Mouse (Mus musculus): ENCODE measurements around the gene Pax2. TPM values are rescaled to one million over a fixed set of nuclear protein-coding genes. Genes with fewer than 3 reads are reported as not detected.

The Pax2 gene
- polyA plus RNA-seq, 1 experiment: not detected

- no peaks in the 10 kb centered on the region for H3K4me1 ChIP-seq (ENCODE audit: control insufficient read depth)
- TF ChIP-seq TAL1 (IDR thresholded peaks at IDR 0.05; ENCODE audit: low read length) (no peak), GATA1 (IDR thresholded peaks at IDR 0.05; ENCODE audit: low read length) (no peak)
- H3K36me3 ChIP-seq (ENCODE audit: control insufficient read depth): no peaks in the 10 kb centered on the region
- no peak overlapping the region for H3K4me3 ChIP-seq (replicated peaks)
- no peaks in the 10 kb centered on the region for H3K9me3 ChIP-seq (ENCODE audit: control insufficient read depth, low read length)
- H3K27me3 ChIP-seq (ENCODE audit: control insufficient read depth): no peaks in the 10 kb centered on the region
Measured at GRCm38 (mm10) chr19:44799156-44799555, 43.3 kb downstream of the Pax2 start.

- H3K4me1 ChIP-seq (ENCODE audit: control insufficient read depth): no peaks in the 10 kb centered on the region
Measured at GRCm38 (mm10) chr19:44800327-44800726, 44.5 kb downstream of the Pax2 start.

GRCm38 (mm10) chr19:44808734-44809133, 52.9 kb downstream of the Pax2 start:
- TF ChIP-seq GATA1 (IDR thresholded peaks at IDR 0.05; ENCODE audit: low read length) (no peak), TAL1 (IDR thresholded peaks at IDR 0.05; ENCODE audit: low read length) (no peak)
- H3K4me3 ChIP-seq (replicated peaks): no peak overlapping the region
- peaks cover 9% of the 10 kb centered on the region; the same call in 1 of the 2 replicates for H3K27me3 ChIP-seq (ENCODE audit: control insufficient read depth)
- H3K4me1 ChIP-seq (ENCODE audit: control insufficient read depth): no peaks in the 10 kb centered on the region
- H3K36me3 ChIP-seq (ENCODE audit: control insufficient read depth): no peaks in the 10 kb centered on the region
- H3K9me3 ChIP-seq (ENCODE audit: control insufficient read depth, low read length): no peaks in the 10 kb centered on the region

More at GRCm38 (mm10) chr19:44800327-44800726, 44.5 kb downstream of the Pax2 start:
- Histone ChIP-seq H3K9me3 (ENCODE audit: control insufficient read depth, low read length) (no peaks in the 10 kb centered on the region), H3K36me3 (ENCODE audit: control insufficient read depth) (no peaks in the 10 kb centered on the region), H3K4me3 (replicated peaks) (no peak overlapping the region), H3K27me3 (ENCODE audit: control insufficient read depth) (no peaks in the 10 kb centered on the region)
- no peak for TF ChIP-seq TAL1 (IDR thresholded peaks at IDR 0.05; ENCODE audit: low read length)
- no peak for TF ChIP-seq GATA1 (IDR thresholded peaks at IDR 0.05; ENCODE audit: low read length)

GRCm38 (mm10) chr19:44812666-44813429, 57.0 kb downstream of the Pax2 start:
- no peaks in the 10 kb centered on the region for H3K36me3 ChIP-seq (ENCODE audit: control insufficient read depth)
- peaks cover 9% of the 10 kb centered on the region; the same call in 1 of the 2 replicates for H3K27me3 ChIP-seq (ENCODE audit: control insufficient read depth)
- H3K9me3 ChIP-seq (ENCODE audit: control insufficient read depth, low read length): no peaks in the 10 kb centered on the region
- TF ChIP-seq TAL1 (IDR thresholded peaks at IDR 0.05; ENCODE audit: low read length) (no peak), GATA1 (IDR thresholded peaks at IDR 0.05; ENCODE audit: low read length) (no peak)
- H3K4me3 ChIP-seq (replicated peaks): no peak overlapping the region
- no peaks in the 10 kb centered on the region for H3K4me1 ChIP-seq (ENCODE audit: control insufficient read depth)

GRCm38 (mm10) chr19:44815111-44815510, 59.3 kb downstream of the Pax2 start:
- Histone ChIP-seq H3K4me1 (ENCODE audit: control insufficient read depth) (no peaks in the 10 kb centered on the region), H3K27me3 (ENCODE audit: control insufficient read depth) (no peaks in the 10 kb centered on the region), H3K36me3 (ENCODE audit: control insufficient read depth) (no peaks in the 10 kb centered on the region), H3K4me3 (replicated peaks) (no peak overlapping the region), H3K9me3 (ENCODE audit: control insufficient read depth, low read length) (no peaks in the 10 kb centered on the region)
- TF ChIP-seq GATA1 (IDR thresholded peaks at IDR 0.05; ENCODE audit: low read length) (no peak), TAL1 (IDR thresholded peaks at IDR 0.05; ENCODE audit: low read length) (no peak)

GRCm38 (mm10) chr19:44817403-44818128, 61.7 kb downstream of the Pax2 start:
- Histone ChIP-seq H3K9me3 (ENCODE audit: control insufficient read depth, low read length) (no peaks in the 10 kb centered on the region), H3K4me1 (ENCODE audit: control insufficient read depth) (no peaks in the 10 kb centered on the region)

GRCm38 (mm10) chr19:44818676-44819075, 62.8 kb downstream of the Pax2 start:
- no peaks in the 10 kb centered on the region for H3K36me3 ChIP-seq (ENCODE audit: control insufficient read depth)
- TF ChIP-seq GATA1 (IDR thresholded peaks at IDR 0.05; ENCODE audit: low read length): no peak
- TF ChIP-seq TAL1 (IDR thresholded peaks at IDR 0.05; ENCODE audit: low read length): no peak
- peaks cover 6% of the 10 kb centered on the region; the same call in 1 of the 2 replicates for H3K27me3 ChIP-seq (ENCODE audit: control insufficient read depth)
- H3K4me3 ChIP-seq (replicated peaks): no peak overlapping the region
- no peaks in the 10 kb centered on the region for H3K4me1 ChIP-seq (ENCODE audit: control insufficient read depth)
- no peaks in the 10 kb centered on the region for H3K9me3 ChIP-seq (ENCODE audit: control insufficient read depth, low read length)

More at GRCm38 (mm10) chr19:44817403-44818128, 61.7 kb downstream of the Pax2 start:
- no peaks in the 10 kb centered on the region for H3K36me3 ChIP-seq (ENCODE audit: control insufficient read depth)
- TF ChIP-seq TAL1 (IDR thresholded peaks at IDR 0.05; ENCODE audit: low read length): no peak
- no peak overlapping the region for H3K4me3 ChIP-seq (replicated peaks)
- H3K27me3 ChIP-seq (ENCODE audit: control insufficient read depth): peaks cover 2% of the 10 kb centered on the region; the same call in 1 of the 2 replicates

GRCm38 (mm10) chr19:44821581-44821980, 65.7 kb downstream of the Pax2 start:
- Histone ChIP-seq H3K36me3 (ENCODE audit: control insufficient read depth) (no peaks in the 10 kb centered on the region), H3K4me1 (ENCODE audit: control insufficient read depth) (no peaks in the 10 kb centered on the region), H3K9me3 (ENCODE audit: control insufficient read depth, low read length) (no peaks in the 10 kb centered on the region), H3K27me3 (ENCODE audit: control insufficient read depth) (peaks cover 25% of the 10 kb centered on the region), H3K4me3 (replicated peaks) (no peak overlapping the region)
- no peak for TF ChIP-seq TAL1 (IDR thresholded peaks at IDR 0.05; ENCODE audit: low read length)
- TF ChIP-seq GATA1 (IDR thresholded peaks at IDR 0.05; ENCODE audit: low read length): no peak

- no peaks in the 10 kb centered on the region for H3K4me1 ChIP-seq (ENCODE audit: control insufficient read depth)
- TF ChIP-seq GATA1 (IDR thresholded peaks at IDR 0.05; ENCODE audit: low read length) (no peak), TAL1 (IDR thresholded peaks at IDR 0.05; ENCODE audit: low read length) (no peak)
- H3K27me3 ChIP-seq (ENCODE audit: control insufficient read depth): peaks cover 25% of the 10 kb centered on the region
- H3K36me3 ChIP-seq (ENCODE audit: control insufficient read depth): no peaks in the 10 kb centered on the region
- no peaks in the 10 kb centered on the region for H3K9me3 ChIP-seq (ENCODE audit: control insufficient read depth, low read length)
- no peak overlapping the region for H3K4me3 ChIP-seq (replicated peaks)
Measured at GRCm38 (mm10) chr19:44822295-44822694, 66.5 kb downstream of the Pax2 start.
